Mouse (Mus musculus): ENCODE results near the gene Spag7. TPM values are rescaled to one million over a fixed set of nuclear protein-coding genes. Genes with fewer than 3 reads are reported as not detected.

Gene Spag7
- polyA plus RNA-seq, 1 experiment from 2014 or later, result 161 TPM

GRCm38 (mm10) chr11:70700613-70701012 lies 31.4 kb upstream of the Spag7 start:
- H3K27me3 ChIP-seq (replicated peaks; ENCODE audit: control insufficient read depth, insufficient read depth, low read length), result no peaks in the 10 kb centered on the region
- H3K27ac ChIP-seq (ENCODE audit: low read depth, low read length), result peak overlapping the region; percentile 93
- peak; percentile 29 for ATAC-seq
- H3K9ac ChIP-seq (ENCODE audit: low read depth, low read length), result peak overlapping the region; percentile 96
- H3K9me3 ChIP-seq (ENCODE audit: control insufficient read depth, low read length), result no peaks in the 10 kb centered on the region
- H3K4me3 ChIP-seq (ENCODE audit: low read length), result peak overlapping the region; percentile 96
- under 1% methylated on average over 31 of the region's 34 CpGs for WGBS
- H3K36me3 ChIP-seq (ENCODE audit: control insufficient read depth, insufficient read depth, low read length), result peaks cover 18% of the 10 kb centered on the region
- peak overlapping the region; percentile 94 for H3K4me2 ChIP-seq (ENCODE audit: low read length)
- peaks cover 25% of the 10 kb centered on the region for H3K4me1 ChIP-seq (ENCODE audit: control insufficient read depth, insufficient read depth, low read depth, low read length)

DNA sequence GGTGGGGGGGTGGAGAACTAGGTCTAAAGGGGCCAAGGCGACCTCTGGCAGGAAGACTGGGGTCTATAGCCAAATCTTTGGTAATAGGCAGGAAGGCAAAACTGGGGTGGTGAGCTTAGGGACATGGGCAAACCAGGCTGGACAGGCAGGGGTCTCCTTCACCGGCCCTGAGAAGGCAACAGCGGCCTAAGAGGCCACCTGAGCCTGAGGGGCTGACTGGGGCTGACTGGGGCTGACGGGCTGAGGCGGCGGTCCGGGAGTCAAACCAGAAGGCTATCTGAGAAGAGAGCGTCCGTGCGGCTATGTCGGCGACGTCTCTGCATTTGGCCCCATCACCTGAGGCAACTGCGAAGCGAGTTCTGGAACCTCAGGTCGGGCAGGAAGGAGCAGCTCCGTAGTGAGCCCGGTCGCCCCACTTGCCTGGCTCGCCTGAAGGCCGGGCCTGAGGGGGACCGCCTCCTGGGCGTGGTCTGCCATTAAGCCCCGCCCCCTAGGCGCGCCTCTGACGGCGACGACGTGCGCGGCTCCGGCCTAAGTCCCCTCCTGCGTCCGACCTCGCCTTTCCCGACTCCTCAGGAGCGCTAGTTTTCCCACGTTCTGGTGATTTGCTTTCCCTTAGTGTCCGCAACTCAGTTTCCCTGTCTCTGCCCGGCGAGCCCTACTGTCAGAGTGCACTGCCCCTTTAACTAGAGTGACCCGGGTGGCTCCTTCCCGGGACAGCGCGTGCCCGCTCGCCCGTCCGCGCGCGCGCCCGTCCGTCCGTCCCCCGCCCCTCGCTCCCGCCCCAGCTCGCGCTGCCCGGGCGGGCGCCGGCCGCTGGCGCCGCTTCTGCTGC lies 30.7 kb upstream of the Spag7 start, which contains the start of the genes Inca1 and Kif1c:
Inca1 (minus strand) TSS at position 434 of the 835 bp plus-strand sequence.
Kif1c (plus strand) TSS at position 827 of the 835 bp plus-strand sequence.
- Histone ChIP-seq H3K9ac (ENCODE audit: low read depth, low read length) (peak within 1 kb of the TSS; percentile 96), H3K9me3 (ENCODE audit: control insufficient read depth, low read length) (no peaks in the 10 kb centered on the region), H3K36me3 (ENCODE audit: control insufficient read depth, insufficient read depth, low read length) (peaks cover 12% of the 10 kb centered on the region), H3K4me3 (ENCODE audit: low read length) (peak within 1 kb of the TSS; percentile 96), H3K4me1 (ENCODE audit: control insufficient read depth, insufficient read depth, low read depth, low read length) (peaks cover 25% of the 10 kb centered on the region), H3K27ac (ENCODE audit: low read depth, low read length) (peak within 1 kb of the TSS; percentile 93), H3K27me3 (replicated peaks; ENCODE audit: control insufficient read depth, insufficient read depth, low read length) (no peaks in the 10 kb centered on the region), H3K4me2 (ENCODE audit: low read length) (peak within 1 kb of the TSS; percentile 94)
- ATAC-seq, result peak; percentile 96
- 1% methylated on average over 51 of the region's 69 CpGs for WGBS

DNA sequence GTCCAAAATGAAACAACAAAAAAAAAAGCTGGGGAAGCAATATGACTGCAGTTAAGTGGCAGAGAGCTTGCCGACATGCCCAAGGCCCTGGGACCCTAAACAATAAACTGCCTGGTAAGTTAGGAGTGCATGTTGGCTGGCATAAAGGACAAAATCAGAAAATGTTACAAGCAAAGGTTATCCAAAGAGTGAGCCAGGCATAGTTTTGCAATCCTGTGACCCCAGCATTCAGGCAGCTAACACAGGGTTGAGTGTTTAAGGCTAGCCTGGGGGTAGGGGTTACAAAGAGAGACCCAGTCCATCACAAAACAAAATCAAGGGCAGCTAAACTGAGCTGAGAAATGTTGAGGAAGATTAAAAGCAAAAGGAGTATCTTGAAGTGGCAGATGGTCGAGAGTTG lies 29.8 kb upstream of the Spag7 start:
- Histone ChIP-seq H3K9me3 (ENCODE audit: control insufficient read depth, low read length) (no peaks in the 10 kb centered on the region), H3K4me2 (ENCODE audit: low read length) (no peak overlapping the region), H3K4me1 (ENCODE audit: control insufficient read depth, insufficient read depth, low read depth, low read length) (peaks cover 25% of the 10 kb centered on the region), H3K9ac (ENCODE audit: low read depth, low read length) (no peak overlapping the region), H3K27ac (ENCODE audit: low read depth, low read length) (no peak overlapping the region), H3K36me3 (ENCODE audit: control insufficient read depth, insufficient read depth, low read length) (peaks cover 5% of the 10 kb centered on the region), H3K4me3 (ENCODE audit: low read length) (no peak overlapping the region), H3K27me3 (replicated peaks; ENCODE audit: control insufficient read depth, insufficient read depth, low read length) (no peaks in the 10 kb centered on the region)
- WGBS, result 83% methylated on average over 2 of the region's 2 CpGs
- ATAC-seq, result no peak

DNA sequence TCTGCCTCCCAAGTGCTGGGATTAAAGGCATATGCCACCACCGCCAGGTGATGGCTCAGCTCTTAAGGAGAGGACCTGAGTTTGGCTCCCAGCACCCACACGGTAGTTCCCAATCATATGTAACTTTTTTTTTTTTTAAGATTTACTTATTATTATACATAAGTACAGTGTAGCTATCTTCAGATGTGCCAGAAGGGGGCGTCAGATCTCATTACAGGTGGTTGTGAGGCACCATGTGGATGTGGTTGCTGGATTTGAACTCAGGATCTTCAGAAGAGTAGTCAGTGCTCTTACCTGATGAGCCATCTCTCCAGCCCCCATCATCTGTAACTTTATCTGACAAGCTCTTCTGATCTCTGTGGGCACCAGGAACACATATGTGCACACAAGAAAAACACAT lies 28.2 kb upstream of the Spag7 start:
- Histone ChIP-seq H3K36me3 (ENCODE audit: control insufficient read depth, insufficient read depth, low read length) (no peaks in the 10 kb centered on the region), H3K27me3 (replicated peaks; ENCODE audit: control insufficient read depth, insufficient read depth, low read length) (no peaks in the 10 kb centered on the region), H3K9ac (ENCODE audit: low read depth, low read length) (no peak overlapping the region), H3K4me1 (ENCODE audit: control insufficient read depth, insufficient read depth, low read depth, low read length) (peaks cover 18% of the 10 kb centered on the region), H3K4me2 (ENCODE audit: low read length) (no peak overlapping the region), H3K4me3 (ENCODE audit: low read length) (no peak overlapping the region), H3K9me3 (ENCODE audit: control insufficient read depth, low read length) (no peaks in the 10 kb centered on the region), H3K27ac (ENCODE audit: low read depth, low read length) (no peak overlapping the region)
- WGBS, result 70% methylated on average over 3 of the region's 3 CpGs
- no peak for ATAC-seq

DNA sequence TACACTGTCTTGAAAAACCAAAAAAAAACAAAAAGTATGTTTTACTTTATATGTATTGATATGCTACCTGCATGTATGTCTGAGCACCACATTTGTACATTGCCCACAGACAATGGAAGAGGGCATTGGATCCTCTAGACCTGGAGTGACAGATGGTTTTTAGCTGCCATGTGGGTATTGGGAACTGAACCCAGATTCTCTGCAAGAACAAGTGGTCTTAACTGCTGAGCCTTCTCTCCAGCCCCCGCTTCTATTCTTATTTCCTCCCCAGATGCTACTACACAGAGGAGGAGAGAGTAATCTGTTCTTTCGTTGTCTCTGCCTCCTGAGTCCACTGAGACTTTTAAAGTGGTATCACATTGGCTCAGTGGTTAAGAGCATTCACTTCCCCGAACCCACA lies 24.3 kb upstream of the Spag7 start:
- no peaks in the 10 kb centered on the region for H3K9me3 ChIP-seq (ENCODE audit: control insufficient read depth, low read length)
- ATAC-seq, result no peak
- no peaks in the 10 kb centered on the region for H3K27me3 ChIP-seq (replicated peaks; ENCODE audit: control insufficient read depth, insufficient read depth, low read length)
- H3K9ac ChIP-seq (ENCODE audit: low read depth, low read length), result no peak overlapping the region
- H3K36me3 ChIP-seq (ENCODE audit: control insufficient read depth, insufficient read depth, low read length), result no peaks in the 10 kb centered on the region
- peaks cover 5% of the 10 kb centered on the region for H3K4me1 ChIP-seq (ENCODE audit: control insufficient read depth, insufficient read depth, low read depth, low read length)
- 76% methylated on average over 3 of the region's 3 CpGs for WGBS
- no peak overlapping the region for H3K4me2 ChIP-seq (ENCODE audit: low read length)
- no peak overlapping the region for H3K27ac ChIP-seq (ENCODE audit: low read depth, low read length)
- no peak overlapping the region for H3K4me3 ChIP-seq (ENCODE audit: low read length)

DNA sequence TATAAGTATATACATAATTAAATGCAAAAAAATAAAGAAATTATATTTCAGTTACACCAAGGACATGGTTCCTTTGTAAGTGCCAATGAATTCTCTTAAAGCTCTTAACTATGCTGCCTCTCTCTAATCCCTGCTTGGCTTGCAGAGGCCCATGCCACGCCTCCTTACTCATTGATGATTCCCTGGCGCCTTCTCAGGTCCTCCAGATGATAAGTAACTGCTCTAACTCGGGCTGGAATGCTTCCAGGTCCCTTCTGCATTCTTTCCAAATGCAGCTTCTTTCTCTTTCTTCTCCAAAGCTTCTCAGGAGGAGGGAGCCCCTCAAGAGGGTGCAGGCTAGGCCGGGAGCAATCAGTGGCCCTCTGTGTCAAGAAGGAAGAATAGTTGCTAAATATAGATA lies 20.4 kb upstream of the Spag7 start:
- Histone ChIP-seq H3K4me1 (ENCODE audit: control insufficient read depth, insufficient read depth, low read depth, low read length) (peaks cover 19% of the 10 kb centered on the region), H3K4me3 (ENCODE audit: low read length) (no peak overlapping the region), H3K9ac (ENCODE audit: low read depth, low read length) (no peak overlapping the region), H3K4me2 (ENCODE audit: low read length) (no peak overlapping the region), H3K36me3 (ENCODE audit: control insufficient read depth, insufficient read depth, low read length) (peaks cover 2% of the 10 kb centered on the region), H3K9me3 (ENCODE audit: control insufficient read depth, low read length) (no peaks in the 10 kb centered on the region), H3K27ac (ENCODE audit: low read depth, low read length) (no peak overlapping the region), H3K27me3 (replicated peaks; ENCODE audit: control insufficient read depth, insufficient read depth, low read length) (no peaks in the 10 kb centered on the region)
- no peak for ATAC-seq
- 60% methylated on average over 4 of the region's 4 CpGs for WGBS

- peaks cover 19% of the 10 kb centered on the region for H3K4me1 ChIP-seq (ENCODE audit: control insufficient read depth, insufficient read depth, low read depth, low read length)
- H3K9me3 ChIP-seq (ENCODE audit: control insufficient read depth, low read length), result no peaks in the 10 kb centered on the region
- H3K27ac ChIP-seq (ENCODE audit: low read depth, low read length), result peak overlapping the region; percentile 87
- H3K4me3 ChIP-seq (ENCODE audit: low read length), result peak overlapping the region; percentile 83
- H3K9ac ChIP-seq (ENCODE audit: low read depth, low read length), result peak overlapping the region; percentile 91
- peak overlapping the region; percentile 81 for H3K4me2 ChIP-seq (ENCODE audit: low read length)
- 9% methylated on average over 8 of the region's 8 CpGs for WGBS
- ATAC-seq, result peak; percentile 5; the same call in 1 of the 2 replicates
- no peaks in the 10 kb centered on the region for H3K27me3 ChIP-seq (replicated peaks; ENCODE audit: control insufficient read depth, insufficient read depth, low read length)
- peaks cover 13% of the 10 kb centered on the region for H3K36me3 ChIP-seq (ENCODE audit: control insufficient read depth, insufficient read depth, low read length)
Measured at GRCm38 (mm10) chr11:70688372-70688771, 19.2 kb upstream of the Spag7 start.

- peaks cover 16% of the 10 kb centered on the region for H3K36me3 ChIP-seq (ENCODE audit: control insufficient read depth, insufficient read depth, low read length)
- peak within 1 kb of the TSS; percentile 81 for H3K4me2 ChIP-seq (ENCODE audit: low read length)
- peak within 1 kb of the TSS; percentile 83 for H3K4me3 ChIP-seq (ENCODE audit: low read length)
- peak within 1 kb of the TSS; percentile 87 for H3K27ac ChIP-seq (ENCODE audit: low read depth, low read length)
- peaks cover 19% of the 10 kb centered on the region for H3K4me1 ChIP-seq (ENCODE audit: control insufficient read depth, insufficient read depth, low read depth, low read length)
- 0% methylated on average over 32 of the region's 55 CpGs for WGBS
- no peaks in the 10 kb centered on the region for H3K27me3 ChIP-seq (replicated peaks; ENCODE audit: control insufficient read depth, insufficient read depth, low read length)
- no peaks in the 10 kb centered on the region for H3K9me3 ChIP-seq (ENCODE audit: control insufficient read depth, low read length)
- H3K9ac ChIP-seq (ENCODE audit: low read depth, low read length), result peak within 1 kb of the TSS; percentile 91
- ATAC-seq, result peak; percentile 83
Measured at GRCm38 (mm10) chr11:70687601-70688199, 18.5 kb upstream of the Spag7 start, which contains the start of gene Camta2. Gene Camta2, minus strand, starts transcription at chr11:70688105.

- 6% methylated on average over 16 of the region's 16 CpGs for WGBS
- Histone ChIP-seq H3K27ac (ENCODE audit: low read depth, low read length) (peak overlapping the region; percentile 87), H3K27me3 (replicated peaks; ENCODE audit: control insufficient read depth, insufficient read depth, low read length) (no peaks in the 10 kb centered on the region), H3K4me1 (ENCODE audit: control insufficient read depth, insufficient read depth, low read depth, low read length) (peaks cover 24% of the 10 kb centered on the region), H3K9me3 (ENCODE audit: control insufficient read depth, low read length) (no peaks in the 10 kb centered on the region), H3K36me3 (ENCODE audit: control insufficient read depth, insufficient read depth, low read length) (peaks cover 18% of the 10 kb centered on the region), H3K4me2 (ENCODE audit: low read length) (peak overlapping the region; percentile 81), H3K9ac (ENCODE audit: low read depth, low read length) (peak overlapping the region; percentile 91), H3K4me3 (ENCODE audit: low read length) (peak overlapping the region; percentile 83)
- ATAC-seq, result peak; percentile 72
Measured at GRCm38 (mm10) chr11:70686901-70687566, 17.8 kb upstream of the Spag7 start.

Measured in hindbrain, embryonic 16.5 days (tissue).